Mouse (Mus musculus): ENCODE measurements at regions not wholly inside any gene's neighbourhood (a gene's known extent, or its start where the extent isn't known, plus 50 kb on each side); places are given as distances from the start of the nearest gene placed in this dataset.

DNA sequence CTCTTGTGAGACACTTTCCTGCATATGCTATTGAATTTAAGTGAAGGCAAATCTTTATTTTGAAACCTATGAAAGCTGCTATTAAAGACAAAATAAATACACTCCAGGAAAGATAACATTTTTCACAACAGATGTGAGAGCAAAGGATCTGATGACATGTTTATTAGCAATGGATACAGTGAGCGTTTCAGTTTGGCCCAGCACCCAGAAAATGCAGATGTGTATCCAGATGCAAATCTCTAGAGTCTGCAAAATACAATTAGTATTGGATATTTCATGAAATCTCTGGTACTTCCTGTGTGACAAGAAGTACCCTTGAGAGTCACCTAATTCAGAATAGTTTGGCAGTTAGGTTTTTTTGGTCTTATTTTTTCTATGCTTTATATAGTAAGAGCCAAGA, 108.5 kb upstream of the Gorab start:
- Histone ChIP-seq H3K27ac (ENCODE audit: low read length) (no peak overlapping the region), H3K4me1 (ENCODE audit: control insufficient read depth, insufficient read depth, low read length) (no peaks in the 10 kb centered on the region), H3K4me3 (ENCODE audit: low read depth, low read length) (no peak overlapping the region), H3K9ac (ENCODE audit: low read depth, low read length) (no peak overlapping the region), H3K9me3 (replicated peaks; ENCODE audit: control insufficient read depth, low read length, poor library complexity, severe bottlenecking) (no peaks in the 10 kb centered on the region), H3K27me3 (ENCODE audit: control insufficient read depth, insufficient read depth, low read depth, low read length) (no peaks in the 10 kb centered on the region), H3K4me2 (ENCODE audit: low read length) (no peak overlapping the region), H3K36me3 (ENCODE audit: control insufficient read depth, insufficient read depth, low read length) (no peaks in the 10 kb centered on the region)
- 84% methylated on average over 1 of the region's 1 CpGs for whole genome bisulfite sequencing
- ATAC-seq = no peak

DNA sequence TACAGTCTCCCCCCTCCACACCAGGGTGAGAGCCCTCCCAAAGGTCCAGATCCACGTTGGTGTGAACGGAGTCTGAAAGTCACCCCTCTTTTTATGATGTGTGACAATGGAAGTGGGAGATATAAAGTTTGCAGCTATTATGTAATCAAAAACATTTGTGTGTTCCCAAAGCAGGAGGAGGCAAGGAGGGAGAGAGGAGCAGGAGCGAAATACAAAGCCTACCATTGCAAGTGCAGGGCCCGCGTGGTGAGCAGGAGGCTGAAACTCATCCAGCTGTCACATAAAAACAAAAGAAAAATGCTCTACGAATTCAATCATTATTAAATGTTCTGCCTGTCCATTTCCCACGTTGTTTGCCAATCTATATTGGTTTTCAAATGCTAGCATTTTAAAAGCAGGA, 101.6 kb upstream of the Gorab start:
- Histone ChIP-seq H3K9me3 (replicated peaks; ENCODE audit: control insufficient read depth, low read length, poor library complexity, severe bottlenecking) (no peaks in the 10 kb centered on the region), H3K36me3 (ENCODE audit: control insufficient read depth, insufficient read depth, low read length) (no peaks in the 10 kb centered on the region), H3K4me3 (ENCODE audit: low read depth, low read length) (no peak overlapping the region), H3K27ac (ENCODE audit: low read length) (no peak overlapping the region), H3K4me2 (ENCODE audit: low read length) (no peak overlapping the region), H3K9ac (ENCODE audit: low read depth, low read length) (no peak overlapping the region), H3K4me1 (ENCODE audit: control insufficient read depth, insufficient read depth, low read length) (no peaks in the 10 kb centered on the region), H3K27me3 (ENCODE audit: control insufficient read depth, insufficient read depth, low read depth, low read length) (no peaks in the 10 kb centered on the region)
- no peak for ATAC-seq
- 72% methylated on average over 7 of the region's 7 CpGs for WGBS

DNA sequence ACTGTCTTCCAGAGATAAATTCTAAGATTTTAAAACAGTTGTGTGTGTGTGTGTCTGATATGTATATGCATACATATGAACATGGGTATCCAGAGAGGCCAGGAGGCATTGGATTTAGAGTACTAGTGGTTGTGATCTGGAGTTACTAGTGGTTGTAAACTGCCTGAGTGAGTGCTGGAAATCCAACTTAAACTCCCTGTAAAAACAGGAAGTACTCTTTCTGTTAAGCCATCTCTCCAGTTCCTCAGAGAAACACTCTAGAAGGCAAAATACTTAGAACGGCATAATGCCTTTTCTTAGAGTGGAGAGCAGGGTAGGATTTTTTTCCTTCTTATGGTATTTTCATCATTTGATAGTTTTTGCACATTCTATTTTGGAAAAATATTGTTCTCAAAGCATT, 99.1 kb upstream of the Gorab start:
- Histone ChIP-seq H3K4me3 (ENCODE audit: low read depth, low read length) (no peak overlapping the region), H3K4me1 (ENCODE audit: control insufficient read depth, insufficient read depth, low read length) (no peaks in the 10 kb centered on the region), H3K27ac (ENCODE audit: low read length) (no peak overlapping the region), H3K27me3 (ENCODE audit: control insufficient read depth, insufficient read depth, low read depth, low read length) (no peaks in the 10 kb centered on the region), H3K4me2 (ENCODE audit: low read length) (no peak overlapping the region), H3K9me3 (replicated peaks; ENCODE audit: control insufficient read depth, low read length, poor library complexity, severe bottlenecking) (no peaks in the 10 kb centered on the region), H3K9ac (ENCODE audit: low read depth, low read length) (no peak overlapping the region), H3K36me3 (ENCODE audit: control insufficient read depth, insufficient read depth, low read length) (no peaks in the 10 kb centered on the region)
- WGBS = 86% methylated on average over 1 of the region's 1 CpGs
- no peak for ATAC-seq

DNA sequence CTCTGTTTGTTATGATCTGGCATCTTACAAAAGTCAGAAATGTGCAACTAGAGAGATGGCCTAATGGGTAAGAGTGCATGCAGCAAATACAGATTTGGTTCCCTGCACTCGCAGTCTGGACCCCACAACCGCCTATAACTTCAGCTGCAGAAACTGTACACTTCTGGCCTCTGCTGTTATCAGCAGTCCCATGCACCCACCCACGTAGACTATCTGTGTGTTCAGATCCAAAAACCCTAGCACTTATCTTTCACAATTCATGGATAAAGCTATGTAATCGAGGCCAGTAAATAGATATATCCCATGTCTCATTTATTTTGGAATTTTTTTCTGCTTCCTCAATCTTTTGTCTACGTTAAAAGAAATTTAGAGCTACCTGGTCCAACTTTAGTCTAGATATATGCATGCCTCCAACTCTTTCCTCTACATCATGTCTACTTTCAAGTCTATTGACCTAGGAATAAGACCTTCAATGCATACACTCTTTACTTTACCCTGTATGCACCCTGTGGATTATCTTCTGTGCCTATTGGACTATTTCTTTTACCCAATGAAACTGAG, 95.0 kb upstream of the Gorab start:
- Histone ChIP-seq H3K36me3 (ENCODE audit: control insufficient read depth, insufficient read depth, low read length) (no peaks in the 10 kb centered on the region), H3K9me3 (replicated peaks; ENCODE audit: control insufficient read depth, low read length, poor library complexity, severe bottlenecking) (no peaks in the 10 kb centered on the region), H3K4me3 (ENCODE audit: low read depth, low read length) (no peak overlapping the region), H3K9ac (ENCODE audit: low read depth, low read length) (no peak overlapping the region), H3K4me1 (ENCODE audit: control insufficient read depth, insufficient read depth, low read length) (no peaks in the 10 kb centered on the region), H3K27me3 (ENCODE audit: control insufficient read depth, insufficient read depth, low read depth, low read length) (no peaks in the 10 kb centered on the region), H3K4me2 (ENCODE audit: low read length) (no peak overlapping the region), H3K27ac (ENCODE audit: low read length) (no peak overlapping the region)
- no peak for ATAC-seq
- 91% methylated on average over 5 of the region's 5 CpGs for WGBS

DNA sequence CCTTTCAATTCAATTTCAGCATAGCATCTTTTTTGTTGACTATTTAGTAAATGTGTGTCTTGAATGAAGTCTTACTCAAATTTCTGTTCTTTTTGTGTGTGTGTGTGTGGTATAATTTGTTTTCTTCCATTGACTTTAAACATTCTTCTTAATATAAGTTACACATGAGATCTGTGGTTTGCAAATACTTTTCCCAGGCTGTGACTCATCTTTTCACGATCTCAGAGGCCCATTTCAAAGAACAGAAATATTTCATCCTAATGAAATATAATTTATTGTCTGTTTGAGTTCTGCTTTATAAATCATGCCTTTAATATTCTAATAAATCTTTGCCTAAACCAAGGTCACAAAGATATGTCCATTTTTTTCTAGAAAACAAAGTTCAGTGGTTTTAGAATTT, 92.9 kb upstream of the Gorab start:
- no peak overlapping the region for H3K4me2 ChIP-seq (ENCODE audit: low read length)
- H3K9ac ChIP-seq (ENCODE audit: low read depth, low read length) = no peak overlapping the region
- no peaks in the 10 kb centered on the region for H3K9me3 ChIP-seq (replicated peaks; ENCODE audit: control insufficient read depth, low read length, poor library complexity, severe bottlenecking)
- H3K4me3 ChIP-seq (ENCODE audit: low read depth, low read length) = no peak overlapping the region
- H3K27me3 ChIP-seq (ENCODE audit: control insufficient read depth, insufficient read depth, low read depth, low read length) = no peaks in the 10 kb centered on the region
- ATAC-seq = no peak
- H3K36me3 ChIP-seq (ENCODE audit: control insufficient read depth, insufficient read depth, low read length) = no peaks in the 10 kb centered on the region
- H3K27ac ChIP-seq (ENCODE audit: low read length) = no peak overlapping the region
- no peaks in the 10 kb centered on the region for H3K4me1 ChIP-seq (ENCODE audit: control insufficient read depth, insufficient read depth, low read length)
- 84% methylated on average over 1 of the region's 1 CpGs for WGBS

DNA sequence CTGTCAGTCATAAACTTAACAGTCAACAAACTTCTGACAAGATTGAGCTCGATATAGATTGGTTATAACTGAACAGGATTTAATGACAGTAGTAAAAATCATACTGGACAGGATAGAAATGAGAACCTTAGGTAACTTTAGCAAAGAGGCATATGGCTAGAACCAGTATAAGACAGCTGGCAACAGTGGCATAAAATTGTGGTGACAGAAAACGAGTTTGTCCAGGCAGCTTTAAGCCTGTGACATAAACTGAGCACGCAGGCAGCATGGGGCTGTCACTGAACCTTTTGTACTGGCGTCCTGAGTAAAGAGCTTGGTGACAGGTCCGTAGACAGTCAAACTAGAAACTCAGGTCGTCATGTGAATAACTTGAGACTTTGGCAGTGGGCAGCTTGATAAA, 85.1 kb upstream of the Gorab start:
- Histone ChIP-seq H3K4me2 (ENCODE audit: low read length) (no peak overlapping the region), H3K4me3 (ENCODE audit: low read depth, low read length) (no peak overlapping the region), H3K27ac (ENCODE audit: low read length) (no peak overlapping the region), H3K9ac (ENCODE audit: low read depth, low read length) (no peak overlapping the region), H3K27me3 (ENCODE audit: control insufficient read depth, insufficient read depth, low read depth, low read length) (no peaks in the 10 kb centered on the region), H3K4me1 (ENCODE audit: control insufficient read depth, insufficient read depth, low read length) (no peaks in the 10 kb centered on the region), H3K9me3 (replicated peaks; ENCODE audit: control insufficient read depth, low read length, poor library complexity, severe bottlenecking) (no peaks in the 10 kb centered on the region), H3K36me3 (ENCODE audit: control insufficient read depth, insufficient read depth, low read length) (no peaks in the 10 kb centered on the region)
- ATAC-seq = peak; percentile 51; the same call in 1 of the 2 replicates
- 49% methylated on average over 6 of the region's 6 CpGs for WGBS

DNA sequence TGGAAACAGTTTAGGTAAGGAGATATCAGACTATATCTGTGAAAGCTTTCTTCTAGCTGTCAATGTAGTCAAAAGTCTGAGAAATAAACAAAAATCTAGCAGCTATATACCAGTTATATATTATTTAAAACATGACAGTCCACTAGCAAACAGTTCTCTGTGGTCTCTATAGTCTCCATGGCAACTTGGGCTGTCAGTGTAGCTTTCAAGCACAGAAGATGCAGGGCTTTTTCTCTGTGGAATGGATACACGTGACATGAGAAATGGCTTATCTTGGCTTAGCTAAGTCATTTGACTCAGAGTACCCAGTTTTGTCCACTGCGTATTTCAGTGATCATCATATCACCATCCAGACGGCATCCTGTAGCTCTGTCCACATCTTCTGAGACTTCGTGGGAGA, 84.6 kb upstream of the Gorab start:
- H3K27ac ChIP-seq (ENCODE audit: low read length) = no peak overlapping the region
- peak; percentile 88 for ATAC-seq
- H3K4me1 ChIP-seq (ENCODE audit: control insufficient read depth, insufficient read depth, low read length) = no peaks in the 10 kb centered on the region
- 59% methylated on average over 4 of the region's 4 CpGs for WGBS
- no peaks in the 10 kb centered on the region for H3K27me3 ChIP-seq (ENCODE audit: control insufficient read depth, insufficient read depth, low read depth, low read length)
- no peak overlapping the region for H3K4me3 ChIP-seq (ENCODE audit: low read depth, low read length)
- H3K4me2 ChIP-seq (ENCODE audit: low read length) = no peak overlapping the region
- no peak overlapping the region for H3K9ac ChIP-seq (ENCODE audit: low read depth, low read length)
- no peaks in the 10 kb centered on the region for H3K36me3 ChIP-seq (ENCODE audit: control insufficient read depth, insufficient read depth, low read length)
- no peaks in the 10 kb centered on the region for H3K9me3 ChIP-seq (replicated peaks; ENCODE audit: control insufficient read depth, low read length, poor library complexity, severe bottlenecking)

DNA sequence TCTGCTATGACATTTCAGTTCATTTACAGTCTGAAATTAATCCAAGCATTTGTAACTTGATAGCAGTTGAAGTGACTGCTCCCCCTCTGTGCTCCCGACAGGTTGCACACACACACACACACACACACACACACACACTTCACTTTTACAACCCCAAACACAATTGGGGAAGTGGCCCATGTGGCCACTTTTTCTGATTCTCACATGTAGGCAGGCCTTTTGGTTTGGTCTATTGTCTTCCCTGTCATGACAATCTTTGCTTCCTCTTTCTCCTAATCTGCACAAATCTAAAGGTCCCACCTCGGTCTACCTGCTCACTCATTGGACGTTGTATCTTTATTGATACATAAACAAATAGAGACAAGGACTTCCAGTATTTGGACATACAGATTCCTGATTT, 79.6 kb upstream of the Gorab start:
- Histone ChIP-seq H3K27ac (ENCODE audit: low read length) (no peak overlapping the region), H3K4me3 (ENCODE audit: low read depth, low read length) (no peak overlapping the region), H3K36me3 (ENCODE audit: control insufficient read depth, insufficient read depth, low read length) (no peaks in the 10 kb centered on the region), H3K4me2 (ENCODE audit: low read length) (no peak overlapping the region), H3K4me1 (ENCODE audit: control insufficient read depth, insufficient read depth, low read length) (no peaks in the 10 kb centered on the region), H3K27me3 (ENCODE audit: control insufficient read depth, insufficient read depth, low read depth, low read length) (no peaks in the 10 kb centered on the region), H3K9ac (ENCODE audit: low read depth, low read length) (no peak overlapping the region), H3K9me3 (replicated peaks; ENCODE audit: control insufficient read depth, low read length, poor library complexity, severe bottlenecking) (no peaks in the 10 kb centered on the region)
- WGBS = 84% methylated on average over 3 of the region's 3 CpGs
- no peak for ATAC-seq

DNA sequence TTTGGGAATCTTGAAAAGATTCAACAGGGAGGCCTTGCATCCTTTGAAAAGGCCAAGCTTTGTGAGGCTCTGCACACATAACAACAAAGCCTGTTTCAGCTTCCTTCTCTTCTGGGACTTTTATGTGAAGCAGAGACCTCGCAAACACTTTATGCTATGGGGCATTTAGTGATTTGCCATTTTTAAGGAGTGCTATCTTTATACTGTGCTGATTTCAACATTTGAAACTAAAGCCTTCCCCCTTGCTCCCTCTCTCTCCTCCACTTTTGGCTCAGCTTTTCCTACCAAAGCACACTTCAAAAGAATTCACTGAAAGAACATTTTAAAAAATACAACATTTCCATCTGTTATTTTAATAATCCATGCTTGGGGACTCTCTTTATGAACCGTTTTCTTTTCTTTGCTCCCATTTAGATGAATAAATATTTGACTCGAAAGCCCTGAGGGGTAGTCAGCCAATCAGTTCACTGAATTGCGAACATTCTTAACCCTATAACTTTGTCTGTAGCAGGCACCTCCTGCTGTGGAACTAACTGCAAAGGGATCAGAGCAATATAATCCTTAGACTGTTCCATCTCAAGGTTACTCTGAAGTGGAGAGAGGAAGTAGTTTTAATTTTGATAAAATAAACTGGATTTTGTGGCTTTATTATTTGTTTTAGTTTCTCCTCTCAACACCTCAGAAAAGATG, 74.2 kb upstream of the Gorab start:
- ATAC-seq = no peak
- peaks cover 3% of the 10 kb centered on the region; the same call in 1 of the 2 replicates for H3K4me1 ChIP-seq (ENCODE audit: control insufficient read depth, insufficient read depth, low read length)
- no peaks in the 10 kb centered on the region for H3K36me3 ChIP-seq (ENCODE audit: control insufficient read depth, insufficient read depth, low read length)
- no peak overlapping the region for H3K9ac ChIP-seq (ENCODE audit: low read depth, low read length)
- no peaks in the 10 kb centered on the region for H3K27me3 ChIP-seq (ENCODE audit: control insufficient read depth, insufficient read depth, low read depth, low read length)
- no peak overlapping the region for H3K4me3 ChIP-seq (ENCODE audit: low read depth, low read length)
- no peaks in the 10 kb centered on the region for H3K9me3 ChIP-seq (replicated peaks; ENCODE audit: control insufficient read depth, low read length, poor library complexity, severe bottlenecking)
- H3K4me2 ChIP-seq (ENCODE audit: low read length) = no peak overlapping the region
- H3K27ac ChIP-seq (ENCODE audit: low read length) = no peak overlapping the region
- WGBS = 23% methylated on average over 4 of the region's 4 CpGs

Data from midbrain, embryonic 16.5 days (tissue).